In the genomic region with DNA sequence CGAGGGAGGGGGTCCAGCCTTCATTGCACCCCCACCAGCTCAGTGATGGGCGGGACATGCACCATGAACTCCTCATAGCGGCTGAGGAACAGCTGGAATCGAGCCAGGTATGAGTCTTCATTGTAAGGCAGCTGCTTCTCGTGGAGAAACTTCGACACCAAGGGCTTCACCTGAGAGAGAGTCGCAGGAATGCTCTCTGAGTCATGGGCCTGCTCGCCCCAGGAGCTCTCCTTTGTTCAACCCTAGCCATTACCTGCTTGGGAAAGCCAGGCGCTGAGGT, we compare ENCODE assay signal across 24 mouse cellular contexts. TPM values are rescaled to one million over a fixed set of nuclear protein-coding genes. Genes with fewer than 3 reads are reported as not detected.
DNase-seq lines count a peak whose midpoint lies in the region; ATAC-seq and TF ChIP-seq lines count a peak whose summit lies in the region.
"Had no signal": no experiment of that assay in that cellular context is flagged by ENCODE, and none has a peak within 500 bp of the region (broad histone marks: within the 10 kb centered on the region; RNA-seq: fewer than 3 reads in every experiment).

No protein-coding gene starts in this region.

- TF ChIP-seq CTCF in cerebellum, adult 2 months (IDR thresholded peaks at IDR 0.05; ENCODE audit: borderline replicate concordance, insufficient read depth, low read depth, low read length), result no peak
- no peak for TF ChIP-seq CTCF in layer of hippocampus, adult 2 months (conservative IDR thresholded peaks at IDR 0.05)
- TF ChIP-seq CTCF in olfactory bulb, adult 2 months (IDR thresholded peaks at IDR 0.05; ENCODE audit: insufficient read depth, low read depth, low read length), result no peak

- WGBS in cerebellum, adult 2 months, result 67% methylated on average over 9 of the region's 9 CpGs
- WGBS in heart, embryonic 13.5 days, result 62% methylated on average over 9 of the region's 9 CpGs
- 80% methylated on average over 9 of the region's 9 CpGs for WGBS in olfactory bulb, adult 2 months

- TF ChIP-seq POLR2A in cerebellum, adult 2 months (IDR thresholded peaks at IDR 0.05; ENCODE audit: borderline replicate concordance, insufficient read depth, low read length), result no peak
- TF ChIP-seq POLR2A in olfactory bulb, adult 2 months (IDR thresholded peaks at IDR 0.05; ENCODE audit: insufficient read depth, low read depth, low read length), result no peak

- peaks cover 8% of the 10 kb centered on the region for H3K4me1 ChIP-seq in cerebellum, adult 2 months (ENCODE audit: control insufficient read depth, insufficient read depth, low read length)
- H3K4me1 ChIP-seq in heart, embryonic 13.5 days, result peaks cover 13% of the 10 kb centered on the region; the same call in 1 of the 2 replicates
- H3K4me1 ChIP-seq in olfactory bulb, adult 2 months (ENCODE audit: control insufficient read depth, insufficient read depth, low read length), result peaks cover 23% of the 10 kb centered on the region; the same call in 1 of the 2 replicates
- H3K4me1 ChIP-seq: embryonic facial prominence, embryonic 13.5 days had no signal

- peak overlapping the region; percentile 54; the same call in 1 of the 2 replicates for H3K27ac ChIP-seq in cerebellum, adult 2 months (ENCODE audit: insufficient read depth, low read length)
- 0 out of 2 replicates have a peak overlapping the region, but pooled peaks have one; percentile 12 for H3K27ac ChIP-seq in heart, embryonic 13.5 days (replicated peaks)
- H3K27ac ChIP-seq in layer of hippocampus, adult 2 months, result peak overlapping the region; percentile 89
- 0 out of 2 replicates have a peak overlapping the region, but pooled peaks have one; percentile 32 for H3K27ac ChIP-seq in olfactory bulb, adult 2 months (ENCODE audit: insufficient read depth, low read depth, low read length)
- H3K27ac ChIP-seq: embryonic facial prominence, embryonic 13.5 days; forebrain, embryonic 12.5 days; heart, embryonic 15.5 days; hindbrain, embryonic 13.5 days had no signal

- H3K36me3 ChIP-seq in heart, embryonic 13.5 days, result no peaks in the 10 kb centered on the region
- H3K36me3 ChIP-seq: embryonic facial prominence, embryonic 13.5 days; forebrain, embryonic 12.5 days; heart, embryonic 15.5 days; hindbrain, embryonic 13.5 days had no signal

- intact Hi-C loops in heart, postnatal 14 days (cut with DNase I), result no loop called here

- no peak overlapping the region for H3K4me3 ChIP-seq in cerebellum, adult 2 months (replicated peaks; ENCODE audit: insufficient read depth, low read depth, low read length)
- H3K4me3 ChIP-seq in heart, embryonic 13.5 days, result no peak overlapping the region
- H3K4me3 ChIP-seq in layer of hippocampus, adult 2 months, result no peak overlapping the region
- H3K4me3 ChIP-seq in olfactory bulb, adult 2 months (ENCODE audit: insufficient read depth, low read depth, low read length), result no peak overlapping the region
- H3K4me3 ChIP-seq: embryonic facial prominence, embryonic 13.5 days; forebrain, embryonic 12.5 days; heart, embryonic 15.5 days; hindbrain, embryonic 13.5 days had no signal

- H3K9ac ChIP-seq in heart, embryonic 13.5 days, result no peak overlapping the region
- H3K9ac ChIP-seq: embryonic facial prominence, embryonic 13.5 days; forebrain, embryonic 12.5 days; forebrain, postnatal 0 days; heart, embryonic 15.5 days; hindbrain, embryonic 13.5 days had no signal

- ATAC-seq in heart, embryonic 13.5 days (ENCODE audit: extremely low read depth, insufficient number of reproducible peaks, low FRiP score, low TSS enrichment), result no peak
- ATAC-seq: intestine, embryonic 16.5 days had no signal

- H3K4me2 ChIP-seq in heart, embryonic 13.5 days, result no peak overlapping the region
- H3K4me2 ChIP-seq: embryonic facial prominence, embryonic 13.5 days; forebrain, embryonic 12.5 days; heart, embryonic 15.5 days; hindbrain, embryonic 13.5 days had no signal

- no peaks in the 10 kb centered on the region for H3K9me3 ChIP-seq in heart, embryonic 13.5 days
- H3K9me3 ChIP-seq: embryonic facial prominence, embryonic 13.5 days; forebrain, embryonic 12.5 days; heart, embryonic 15.5 days; hindbrain, embryonic 13.5 days had no signal

- H3K27me3 ChIP-seq in cerebellum, adult 2 months (ENCODE audit: control insufficient read depth, insufficient read depth, low read length), result no peaks in the 10 kb centered on the region
- no peaks in the 10 kb centered on the region; the same call in 1 of the 2 replicates for H3K27me3 ChIP-seq in heart, embryonic 13.5 days (replicated peaks)
- H3K27me3 ChIP-seq: embryonic facial prominence, embryonic 13.5 days; forebrain, embryonic 12.5 days; heart, embryonic 15.5 days; hindbrain, embryonic 13.5 days had no signal

- no peak for DNase-seq in cerebellum, adult 2 months
- no peak for DNase-seq in cerebellum, adult 11-12 months
- no peak for DNase-seq in heart, postnatal 14 days
- no peak for DNase-seq in layer of hippocampus, adult 2 months (ENCODE audit: low spot score in 2 of 2)
- no peak for DNase-seq in layer of hippocampus, postnatal 36 days
- DNase-seq in c-Kit-positive CD71-positive TER-119-positive erythroid progenitor cells, embryonic 14.5 days (ENCODE audit: low spot score), result no peak
- DNase-seq: adrenal gland, adult 8-10 months; cerebellum, postnatal 25 days; gastrocnemius, postnatal 14 days; kidney, adult 2 months had no signal

RNA-seq across cellular contexts. Expression of gene Fdxr, which starts 6.6 kb away (rescaled TPM):
- polyA plus RNA-seq in cerebellum, adult 2 months (2012; rRNA removed), result 53.5 and 56.8 TPM in 2 replicates
- 9.5 and 11.7 TPM in 2 replicates for polyA plus RNA-seq in heart, embryonic 13.5 days (2015; fragmentation: Nextera tagmentation; extraction: Ambion mirVana)
- 1 to 10 TPM; 7.0 to 7.5 TPM for total RNA-seq in heart, postnatal 14 days (2021)
- total RNA-seq in layer of hippocampus, adult 2 months (2021), result 10 to 100 TPM; 22.4 to 22.5 TPM
- total RNA-seq in layer of hippocampus, postnatal 36 days (2021), result 10 to 100 TPM; 20.9 to 24.2 TPM
- not detected in 2 replicates for polyA plus RNA-seq in olfactory bulb, adult 2 months (2012; ENCODE audit: insufficient read depth, insufficient read length, low replicate concordance, missing spikeins)

RNA-seq across cellular contexts. Expression of gene Fads6, which starts 14.0 kb away (rescaled TPM):
- polyA plus RNA-seq in cerebellum, adult 2 months (2012; rRNA removed), result 57.3 and 63.7 TPM in 2 replicates
- 0.71 and 0.74 TPM in 2 replicates for polyA plus RNA-seq in heart, embryonic 13.5 days (2015; fragmentation: Nextera tagmentation; extraction: Ambion mirVana)
- total RNA-seq in heart, postnatal 14 days (2021), result 1 to 10 TPM; 1.2 to 1.3 TPM
- total RNA-seq in layer of hippocampus, adult 2 months (2021), result 10 to 100 TPM; 13.2 to 15.1 TPM
- total RNA-seq in layer of hippocampus, postnatal 36 days (2021), result 10 to 100 TPM; 12.9 to 13.7 TPM
- polyA plus RNA-seq in olfactory bulb, adult 2 months (2012; ENCODE audit: insufficient read depth, insufficient read length, low replicate concordance, missing spikeins), result not detected in 2 replicates

RNA-seq across cellular contexts. Expression of gene Grin2c, which starts 16.4 kb away (rescaled TPM):
- 249 and 283 TPM in 2 replicates for polyA plus RNA-seq in cerebellum, adult 2 months (2012; rRNA removed)
- 0.04 TPM in 1 of 2 replicates, not detected in the other for polyA plus RNA-seq in heart, embryonic 13.5 days (2015; fragmentation: Nextera tagmentation; extraction: Ambion mirVana)
- under 1 TPM; 0.10 to 0.15 TPM for total RNA-seq in heart, postnatal 14 days (2021)
- total RNA-seq in layer of hippocampus, adult 2 months (2021), result 10 to 100 TPM; 47.4 to 47.5 TPM
- 10 to 100 TPM; 43.5 to 50.9 TPM for total RNA-seq in layer of hippocampus, postnatal 36 days (2021)
- polyA plus RNA-seq in olfactory bulb, adult 2 months (2012; ENCODE audit: insufficient read depth, insufficient read length, low replicate concordance, missing spikeins), result not detected in 2 replicates
- total RNA-seq: gastrocnemius, postnatal 14 days; hematopoietic stem cell, adult 5-6 weeks; MEL had no signal
- polyA plus RNA-seq: C2C12; embryonic facial prominence, embryonic 13.5 days; forebrain, embryonic 12.5 days; gonadal fat pad, adult 2 months had no signal

RNA-seq across cellular contexts. Expression of gene Otop2, which starts 23.5 kb away (rescaled TPM):
- 0.65 and 0.97 TPM in 2 replicates for polyA plus RNA-seq in cerebellum, adult 2 months (2012; rRNA removed)
- not detected in 2 replicates for polyA plus RNA-seq in heart, embryonic 13.5 days (2015; fragmentation: Nextera tagmentation; extraction: Ambion mirVana)
- not detected for total RNA-seq in heart, postnatal 14 days (2021)
- total RNA-seq in layer of hippocampus, adult 2 months (2021), result under 1 TPM; 0.51 to 0.59 TPM
- total RNA-seq in layer of hippocampus, postnatal 36 days (2021), result under 1 TPM in 1 of 2 experiments, not detected in 1; 0.52 TPM
- polyA plus RNA-seq in olfactory bulb, adult 2 months (2012; ENCODE audit: insufficient read depth, insufficient read length, low replicate concordance, missing spikeins), result not detected in 2 replicates
- total RNA-seq: adrenal gland, adult 8-10 months; adrenal gland, postnatal 4 days; forebrain, postnatal 0 days; gastrocnemius, adult 18-20 months; gastrocnemius, postnatal 14 days; hematopoietic stem cell, adult 5-6 weeks; MEL had no signal
- polyA plus RNA-seq: C2C12; forebrain, embryonic 12.5 days; gonadal fat pad, adult 2 months; heart, embryonic 15.5 days; hindbrain, embryonic 13.5 days; kidney, adult 2 months had no signal

RNA-seq across cellular contexts. Expression of gene Ush1g, which starts 38.4 kb away (rescaled TPM):
- polyA plus RNA-seq in cerebellum, adult 2 months (2012; rRNA removed), result 1.4 TPM in 2 replicates
- 0.09 and 0.13 TPM in 2 replicates for polyA plus RNA-seq in heart, embryonic 13.5 days (2015; fragmentation: Nextera tagmentation; extraction: Ambion mirVana)
- total RNA-seq in heart, postnatal 14 days (2021), result under 1 TPM in 1 of 2 experiments, not detected in 1; 0.14 TPM
- total RNA-seq in layer of hippocampus, adult 2 months (2021), result under 1 TPM; 0.37 to 0.64 TPM
- under 1 TPM; 0.30 to 0.35 TPM for total RNA-seq in layer of hippocampus, postnatal 36 days (2021)
- polyA plus RNA-seq in olfactory bulb, adult 2 months (2012; ENCODE audit: insufficient read depth, insufficient read length, low replicate concordance, missing spikeins), result not detected in 2 replicates
- total RNA-seq: hematopoietic stem cell, adult 5-6 weeks; MEL had no signal
- polyA plus RNA-seq: embryonic facial prominence, embryonic 13.5 days; forebrain, embryonic 12.5 days; gonadal fat pad, adult 2 months had no signal

Comparison
In these comparisons a context has a peak if more than half of its experiments do, and no peak if none do; other contexts are left out.
1. H3K27ac ChIP-seq: peak in every context shown above with its lines; median percentile 89 in layer of hippocampus, adult 2 months; 54 in cerebellum, adult 2 months; 32 in olfactory bulb, adult 2 months; 12 in heart, embryonic 13.5 days.
2. RNA of gene Fads6, which starts 14.0 kb away (total RNA-seq): 13.2 to 15.1 TPM in layer of hippocampus, adult 2 months and 12.9 to 13.7 TPM in layer of hippocampus, postnatal 36 days; 1.2 to 1.3 TPM in heart, postnatal 14 days; every median in the first group is over 4 times any median in the second.
3. RNA of gene Grin2c, which starts 16.4 kb away (total RNA-seq): 43.5 to 50.9 TPM in layer of hippocampus, postnatal 36 days and 47.4 to 47.5 TPM in layer of hippocampus, adult 2 months; 0.10 to 0.15 TPM in heart, postnatal 14 days; every median in the first group is over 10 times any median in the second.